Mouse (Mus musculus): ENCODE measurements around the gene Krt2.

The Krt2 gene

DNA sequence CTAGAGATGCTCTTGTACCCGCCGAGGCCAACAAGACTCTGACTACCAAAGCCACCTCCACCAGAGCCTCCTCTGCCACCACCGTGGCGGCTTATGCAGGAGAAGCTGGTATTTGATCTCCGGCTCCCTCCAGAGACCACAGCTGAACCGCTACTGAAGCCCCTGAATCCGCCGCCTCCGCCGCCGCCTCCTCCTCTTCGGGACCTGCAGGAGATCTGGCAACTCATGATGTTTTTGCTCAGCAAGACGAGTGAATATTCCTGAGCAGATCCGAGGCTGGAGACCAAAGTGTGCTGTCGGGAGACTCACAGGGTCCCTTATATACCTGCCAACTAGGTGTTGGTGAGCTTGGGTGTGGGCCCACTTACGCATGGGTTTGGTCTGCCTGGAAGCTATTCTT lies at the start of gene Krt2:
Gene Krt2, minus strand, starts transcription at position 295 of the 400 bp plus-strand sequence.
- DNase-seq (ENCODE audit: low read depth in 2 of 2, low spot score in 2 of 2): no peak

GRCm38 (mm10) chr15:101866754-101867153 lies 48.8 kb upstream of the Krt2 start:
- DNase-seq (ENCODE audit: low read depth in 2 of 2, low spot score in 2 of 2): no peak

- no peak for DNase-seq (ENCODE audit: low read depth in 2 of 2, low spot score in 2 of 2)
Observed at GRCm38 (mm10) chr15:101860421-101861130, 42.6 kb upstream of the Krt2 start.

GRCm38 (mm10) chr15:101859735-101860170 lies 41.8 kb upstream of the Krt2 start:
- DNase-seq (ENCODE audit: low read depth in 2 of 2, low spot score in 2 of 2): peak in 1 of 2 experiments; percentile 12

DNA sequence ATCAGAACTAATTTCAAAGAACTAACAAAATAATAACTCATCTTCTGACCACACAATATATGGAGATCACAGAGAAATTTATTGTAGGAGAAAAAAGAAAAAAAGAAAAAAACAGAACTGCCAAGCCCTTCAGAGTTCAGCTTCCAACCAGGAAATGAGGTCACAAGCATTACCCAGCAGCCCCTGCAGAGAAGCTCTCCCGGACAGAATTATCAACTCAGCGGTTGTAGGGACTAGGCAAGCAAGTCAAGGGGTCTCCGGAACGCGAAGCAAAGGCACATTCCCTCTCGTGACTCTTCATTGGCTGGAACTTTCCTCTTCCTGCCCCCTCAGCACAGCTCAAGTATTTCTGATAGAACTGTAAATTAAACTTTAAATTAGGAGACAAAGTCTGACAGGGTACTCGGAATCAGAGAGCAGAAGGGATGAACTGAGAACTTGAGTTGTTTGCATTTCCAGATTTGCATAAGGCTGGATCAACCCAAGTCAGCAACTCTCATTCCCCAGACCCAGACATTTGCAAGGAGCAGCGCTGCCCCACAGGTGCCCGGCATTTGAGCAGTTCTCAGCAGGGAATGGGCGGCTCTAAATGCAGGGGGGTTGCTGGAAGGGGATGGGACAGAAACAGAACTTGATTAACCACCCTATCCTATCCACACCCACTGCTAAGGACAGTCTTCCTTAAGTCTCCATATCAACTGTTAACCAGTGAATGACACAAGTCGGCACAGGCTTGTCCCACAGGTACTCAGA lies 40.9 kb upstream of the Krt2 start:
- DNase-seq (ENCODE audit: low read depth in 2 of 2, low spot score in 2 of 2): no peak

GRCm38 (mm10) chr15:101856696-101857095 lies 38.7 kb upstream of the Krt2 start:
- no peak for DNase-seq (ENCODE audit: low read depth in 2 of 2, low spot score in 2 of 2)

DNA sequence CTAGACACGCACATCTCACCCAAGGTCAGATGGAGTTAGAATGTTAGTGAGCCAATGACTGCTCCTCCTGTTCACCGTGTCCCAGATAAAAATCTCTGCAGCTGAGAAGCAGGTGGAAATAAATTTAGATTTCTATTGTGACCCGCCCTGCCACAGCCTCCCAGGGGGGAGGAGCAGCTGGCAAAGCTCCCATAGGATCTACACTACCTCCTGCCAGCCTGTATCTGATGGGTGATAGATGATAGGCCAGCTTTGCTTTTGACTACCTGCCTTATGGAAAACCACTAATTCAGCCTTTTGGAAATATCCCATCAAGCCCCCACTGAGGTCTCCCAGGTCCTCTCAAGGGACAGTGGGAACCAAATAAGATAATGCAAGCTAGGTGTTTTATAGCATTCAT lies 37.8 kb upstream of the Krt2 start:
- no peak for DNase-seq (ENCODE audit: low read depth in 2 of 2, low spot score in 2 of 2)

GRCm38 (mm10) chr15:101854294-101854693 lies 36.3 kb upstream of the Krt2 start:
- DNase-seq (ENCODE audit: low read depth in 2 of 2, low spot score in 2 of 2): no peak

DNA sequence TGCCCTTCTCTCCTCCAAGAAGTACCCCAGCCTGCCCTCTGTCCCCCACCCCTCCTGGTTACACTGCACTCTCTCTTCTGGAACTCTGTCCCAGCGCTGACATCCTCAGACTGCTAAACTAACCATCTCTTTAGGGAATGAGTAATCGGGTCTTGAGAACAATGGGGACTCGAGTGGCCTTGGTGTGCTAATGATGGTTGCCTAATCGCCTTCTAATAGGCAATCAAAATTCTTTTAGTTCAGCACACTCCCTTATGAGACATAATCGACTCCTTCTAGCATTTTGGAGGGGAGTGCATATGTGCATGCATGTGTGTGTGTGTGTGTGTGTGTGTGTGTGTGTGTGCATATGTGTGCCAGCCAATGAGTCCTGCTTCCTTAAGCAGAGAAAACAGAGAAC lies 34.6 kb upstream of the Krt2 start:
- DNase-seq (ENCODE audit: low read depth in 2 of 2, low spot score in 2 of 2): no peak

DNA sequence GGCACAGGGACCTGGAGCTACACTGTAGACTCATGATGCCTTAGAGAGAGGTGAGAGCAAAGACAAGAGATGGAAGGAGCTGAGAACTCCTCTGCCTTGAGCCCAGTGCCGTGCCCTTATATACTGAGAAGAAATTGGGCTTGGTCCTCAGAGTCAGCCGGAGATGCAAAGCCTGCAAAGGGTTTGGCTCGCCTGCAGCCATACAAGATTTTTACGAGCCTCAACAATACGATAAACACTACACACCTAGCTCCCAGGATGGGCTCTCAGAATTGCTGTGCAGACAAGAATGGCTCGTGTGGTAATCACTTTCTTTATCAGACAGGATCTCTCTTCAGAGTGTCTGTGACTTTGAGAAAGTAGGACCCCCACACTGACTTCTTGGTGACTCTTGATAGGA lies 32.7 kb upstream of the Krt2 start, which contains the start of gene Krt1:
Gene Krt1, minus strand, starts transcription at position 101 of the 400 bp plus-strand sequence.
- DNase-seq (ENCODE audit: low read depth in 2 of 2, low spot score in 2 of 2): no peak

- peak; percentile 10 to 20 for DNase-seq (ENCODE audit: low read depth in 2 of 2, low spot score in 2 of 2)
Observed at GRCm38 (mm10) chr15:101845971-101846403, 28.0 kb upstream of the Krt2 start.

DNA sequence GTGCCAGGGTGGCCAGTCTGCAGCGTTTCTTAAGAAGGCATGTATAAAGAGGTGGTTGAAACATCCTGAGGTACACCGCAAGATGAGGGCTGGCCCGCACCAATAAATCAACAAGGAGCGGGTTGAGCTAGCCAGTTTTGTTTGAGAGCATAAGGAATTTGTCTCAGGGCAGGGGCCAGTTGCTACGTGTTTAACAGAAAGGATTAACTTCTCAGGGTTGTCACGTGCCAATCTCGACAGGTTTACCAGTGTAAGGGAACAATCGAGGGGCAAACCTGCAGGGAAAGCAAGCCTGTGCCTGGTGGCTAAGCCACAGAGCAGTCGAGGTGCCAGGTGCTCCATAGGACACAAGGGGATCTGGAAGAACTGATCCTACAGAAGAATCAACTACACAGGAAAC lies 25.2 kb upstream of the Krt2 start:
- no peak for DNase-seq (ENCODE audit: low read depth in 2 of 2, low spot score in 2 of 2)

DNA sequence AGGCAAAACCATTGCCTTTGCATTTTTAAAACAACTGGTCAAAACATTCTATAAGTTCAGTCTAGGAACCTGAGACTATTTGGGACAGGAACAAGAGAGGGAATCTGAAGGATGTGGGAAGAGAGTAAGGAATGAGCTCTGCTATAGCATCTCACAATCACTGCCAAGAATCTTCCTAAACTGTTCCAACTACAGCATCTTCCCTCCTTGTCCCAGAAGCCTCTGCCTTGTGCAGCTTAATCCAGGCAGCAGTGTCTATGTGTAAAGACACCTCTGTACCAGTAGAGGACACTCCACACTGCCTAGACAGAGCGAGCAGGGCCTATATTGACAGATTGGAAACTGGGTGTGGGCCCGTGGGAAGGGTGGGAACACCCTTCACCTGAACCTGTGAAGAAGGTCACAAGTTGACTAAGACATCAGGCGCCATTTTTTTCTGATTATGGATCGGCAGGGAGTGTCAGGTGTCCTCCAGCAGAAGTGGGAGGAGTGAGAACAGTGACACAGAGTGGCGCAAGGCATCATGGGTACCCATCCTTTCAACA lies 16.9 kb upstream of the Krt2 start:
- DNase-seq (ENCODE audit: low read depth in 2 of 2, low spot score in 2 of 2): no peak

DNA sequence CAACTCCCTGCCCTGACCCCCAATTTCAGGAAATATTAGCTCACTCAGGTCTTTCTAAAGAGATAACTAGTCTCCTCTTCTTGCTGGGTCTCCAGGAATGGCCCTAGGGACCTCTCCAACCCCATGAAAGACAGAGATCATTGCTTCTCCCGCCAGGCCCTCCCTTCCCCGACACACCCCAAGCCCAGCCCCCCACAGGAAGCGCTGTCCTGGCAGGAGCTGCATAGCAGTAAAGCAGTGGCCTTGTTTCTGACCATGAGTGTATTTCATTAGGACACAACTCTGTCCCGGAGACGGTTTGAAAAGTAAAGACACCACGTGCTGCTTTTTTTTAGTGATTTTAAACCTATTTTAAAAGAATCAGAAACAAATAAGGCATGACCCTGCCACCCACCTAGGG lies 15.2 kb upstream of the Krt2 start:
- DNase-seq (ENCODE audit: low read depth in 2 of 2, low spot score in 2 of 2): no peak

DNA sequence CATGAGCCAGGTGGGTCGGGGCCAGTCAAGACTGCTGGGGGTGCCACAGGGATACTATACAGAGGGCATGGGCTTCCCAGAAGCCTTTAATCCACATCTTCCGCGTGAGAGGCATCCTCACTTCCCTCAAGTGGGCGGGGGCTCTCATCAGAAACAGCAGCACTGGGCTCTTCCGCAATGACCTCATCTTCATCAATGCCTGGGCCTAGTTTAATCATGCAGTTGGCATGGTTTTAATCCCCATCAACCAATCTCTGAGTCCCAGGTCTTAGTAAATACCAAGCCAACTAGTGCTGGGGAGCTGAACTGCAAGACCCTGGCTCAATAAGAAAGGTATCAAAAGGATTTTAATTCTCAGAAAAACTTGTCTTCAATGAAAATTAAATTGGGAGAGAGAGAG lies 11.5 kb upstream of the Krt2 start:
- DNase-seq (ENCODE audit: low read depth in 2 of 2, low spot score in 2 of 2): no peak

DNA sequence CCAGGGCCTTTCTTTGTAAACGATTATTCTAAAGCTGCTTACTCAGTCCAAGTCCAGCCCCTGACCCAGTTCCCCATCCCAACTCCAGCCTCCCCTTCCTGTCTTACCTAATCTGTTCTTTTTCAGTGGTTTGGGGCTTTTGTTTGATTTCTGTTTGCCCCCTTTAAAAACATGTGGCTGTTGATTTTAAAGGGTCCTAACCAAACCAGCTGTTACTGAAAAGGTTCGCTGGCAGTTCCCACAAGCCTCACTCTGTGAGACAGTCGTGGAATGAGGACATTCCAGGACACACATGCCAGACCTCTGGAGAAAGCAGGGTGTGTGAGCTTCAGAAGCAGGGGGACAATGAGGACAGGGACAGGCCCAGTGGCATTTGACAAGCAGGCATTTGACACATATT lies 3.8 kb upstream of the Krt2 start:
- DNase-seq (ENCODE audit: low read depth in 2 of 2, low spot score in 2 of 2): no peak

DNA sequence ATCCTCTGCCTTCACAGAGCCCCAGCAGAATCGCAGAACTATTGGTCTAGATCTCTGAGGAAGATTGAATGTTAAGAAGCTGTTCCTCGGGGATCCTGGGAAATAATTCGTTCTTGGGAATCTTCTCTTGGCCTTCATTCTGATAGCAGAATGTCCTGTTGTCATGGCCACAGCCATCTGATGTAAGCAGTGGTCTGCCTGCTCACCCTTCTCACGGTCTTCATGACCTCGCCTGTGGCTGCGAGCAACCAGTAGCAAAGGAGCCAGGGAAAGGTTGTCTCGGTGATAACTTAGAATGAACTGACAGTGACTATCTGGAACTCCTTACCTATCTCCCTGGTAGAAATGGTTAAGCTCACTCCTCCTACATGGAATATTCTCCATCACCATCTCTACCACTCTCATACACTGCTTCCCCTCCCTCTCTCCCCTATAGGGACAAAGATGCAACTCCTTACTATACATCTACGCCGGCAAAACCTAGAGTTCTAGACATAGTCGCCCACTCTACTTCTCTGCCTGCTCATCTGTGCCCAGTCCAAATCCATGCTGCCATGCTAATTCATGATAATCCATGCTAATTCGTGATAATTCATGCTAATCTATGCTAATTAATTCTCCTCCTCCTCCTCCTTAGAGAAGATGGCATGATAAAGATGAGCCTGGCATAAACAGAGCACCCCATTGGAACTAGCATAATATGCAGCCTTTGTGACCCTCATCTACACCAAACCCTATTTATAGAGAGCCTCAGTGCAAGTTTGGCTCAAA lies 14.7 kb downstream of the Krt2 start:
- no peak for DNase-seq (ENCODE audit: low read depth in 2 of 2, low spot score in 2 of 2)

GRCm38 (mm10) chr15:101802296-101802835 lies 15.6 kb downstream of the Krt2 start, which contains the start of gene Krt73:
Krt73 (minus strand) TSS chr15:101802346.
- DNase-seq (ENCODE audit: low read depth in 2 of 2, low spot score in 2 of 2): no peak

DNA sequence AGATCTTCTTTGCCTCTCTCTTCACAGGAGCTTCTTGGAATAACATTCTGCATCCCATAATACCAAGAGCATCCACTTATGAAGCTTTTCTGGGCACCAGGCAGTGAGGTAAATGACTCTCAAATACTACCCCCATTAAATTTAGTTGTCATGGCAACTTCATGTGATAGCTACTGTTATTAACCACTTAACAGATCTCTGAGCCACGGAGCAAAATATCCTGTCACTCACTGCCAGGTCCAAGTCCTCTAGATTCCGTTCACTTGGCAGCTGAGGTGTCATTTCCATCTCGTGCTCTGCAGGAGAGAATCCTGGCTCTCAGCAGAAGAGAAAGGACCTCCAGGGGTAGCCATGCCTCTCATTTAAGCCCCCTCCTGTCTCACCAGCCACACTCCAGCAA lies 27.1 kb downstream of the Krt2 start:
- DNase-seq (ENCODE audit: low read depth in 2 of 2, low spot score in 2 of 2): no peak

DNA sequence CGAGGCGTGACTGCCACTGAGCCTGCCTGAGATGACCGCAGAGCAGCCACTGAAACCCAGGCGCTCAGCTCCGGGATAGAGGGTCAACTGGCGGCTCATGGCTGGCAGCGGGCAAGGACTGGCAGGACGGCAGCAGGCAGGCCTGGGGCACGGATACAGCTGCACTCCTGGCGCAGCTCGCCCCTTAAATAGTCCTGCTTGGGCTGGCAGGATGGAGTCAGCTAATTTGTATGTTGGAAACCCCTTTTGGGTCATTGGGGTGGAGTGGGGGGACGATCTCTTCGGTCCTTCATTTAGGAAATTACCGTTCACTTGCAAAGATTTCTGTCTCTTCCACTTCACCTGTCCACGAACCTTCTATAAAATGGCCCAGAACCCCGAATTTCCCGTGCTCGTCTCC lies 31.6 kb downstream of the Krt2 start, which contains the start of gene Krt72:
Gene Krt72, minus strand, starts transcription at position 101 of the 400 bp plus-strand sequence.
- DNase-seq (ENCODE audit: low read depth in 2 of 2, low spot score in 2 of 2): no peak

GRCm38 (mm10) chr15:101773420-101773819 lies 44.5 kb downstream of the Krt2 start:
- DNase-seq (ENCODE audit: low read depth in 2 of 2, low spot score in 2 of 2): no peak

Measured in CD8-positive naive resting alpha-beta T cell, adult 2 months (primary cell).